Mouse (Mus musculus): ENCODE measurements around the gene Ciita. TPM values are rescaled to one million over a fixed set of nuclear protein-coding genes. Genes with fewer than 3 reads are reported as not detected.

Gene Ciita
- polyA plus RNA-seq, 1 experiment from 2014 or later = 0.49 TPM

DNA sequence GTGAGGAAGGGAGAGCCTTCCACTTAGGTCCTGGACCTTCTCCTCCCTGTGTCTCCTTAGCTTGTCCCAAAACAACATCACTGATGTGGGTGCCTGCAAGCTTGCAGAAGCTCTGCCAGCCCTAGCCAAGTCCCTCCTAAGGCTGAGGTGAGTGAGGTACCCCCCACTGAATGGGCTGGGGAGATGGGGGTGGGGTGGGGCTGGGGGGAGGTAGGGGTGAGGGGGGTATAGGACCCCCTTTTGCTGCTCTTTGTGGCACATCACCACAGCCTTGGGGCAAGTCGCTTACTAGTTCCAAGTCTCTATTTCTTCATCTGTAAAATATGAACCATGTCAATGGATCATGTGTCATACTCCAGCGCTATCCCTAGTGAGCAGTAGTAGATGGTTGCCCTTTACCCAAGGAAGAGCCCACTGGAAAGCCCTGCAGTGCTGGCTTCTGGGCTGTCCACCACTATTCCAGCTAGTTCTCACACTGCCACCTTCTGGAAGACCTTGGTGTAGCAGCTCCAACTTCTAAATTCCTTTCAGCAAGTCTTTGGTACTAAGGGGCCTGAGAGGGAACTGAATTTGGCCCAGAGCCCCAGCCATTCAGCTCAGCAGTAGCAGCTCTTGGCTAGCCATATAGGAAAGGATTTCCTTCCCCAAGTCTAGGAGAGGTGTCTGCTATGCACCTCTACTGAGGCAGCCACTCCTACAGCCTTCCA is 41.2 kb downstream of the Ciita start:
- H3K4me1 ChIP-seq (ENCODE audit: control insufficient read depth, insufficient read depth, low read length) = no peaks in the 10 kb centered on the region
- WGBS = 47% methylated on average over 2 of the region's 2 CpGs
- no peak overlapping the region for H3K27ac ChIP-seq (ENCODE audit: low read length)
- H3K4me2 ChIP-seq (ENCODE audit: low read depth, low read length) = no peak overlapping the region
- no peaks in the 10 kb centered on the region for H3K27me3 ChIP-seq (ENCODE audit: control insufficient read depth, insufficient read depth, low read length)
- no peak overlapping the region for H3K4me3 ChIP-seq (replicated peaks; ENCODE audit: low read length)
- H3K9ac ChIP-seq (ENCODE audit: low read length) = no peak overlapping the region
- H3K9me3 ChIP-seq (replicated peaks; ENCODE audit: control insufficient read depth, low read length) = no peaks in the 10 kb centered on the region
- no peaks in the 10 kb centered on the region for H3K36me3 ChIP-seq (ENCODE audit: control insufficient read depth, insufficient read depth, low read length)
- peak; percentile 43 for ATAC-seq (ENCODE audit: insufficient read depth, low FRiP score)

DNA sequence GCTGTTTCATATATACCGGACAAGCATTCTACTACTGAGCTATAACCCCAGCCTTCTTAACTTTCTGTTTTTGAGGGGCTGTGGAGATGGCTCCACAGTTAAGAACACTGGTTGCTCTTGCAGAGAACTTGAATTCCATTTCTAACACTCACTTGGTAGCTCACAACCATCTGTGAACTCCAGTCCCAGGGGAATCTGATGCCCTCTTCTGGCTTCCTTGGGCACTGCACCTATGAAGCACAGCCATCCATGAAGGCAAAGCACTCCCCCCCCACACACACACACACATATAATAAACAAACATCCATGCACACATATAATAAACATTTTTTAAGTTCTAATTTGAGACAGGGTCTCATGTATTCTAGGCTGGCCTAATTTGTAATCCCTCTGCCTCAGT is 43.0 kb downstream of the Ciita start:
- H3K36me3 ChIP-seq (ENCODE audit: control insufficient read depth, insufficient read depth, low read length) = no peaks in the 10 kb centered on the region
- H3K4me2 ChIP-seq (ENCODE audit: low read depth, low read length) = no peak overlapping the region
- no peaks in the 10 kb centered on the region for H3K4me1 ChIP-seq (ENCODE audit: control insufficient read depth, insufficient read depth, low read length)
- H3K27me3 ChIP-seq (ENCODE audit: control insufficient read depth, insufficient read depth, low read length) = no peaks in the 10 kb centered on the region
- ATAC-seq (ENCODE audit: insufficient read depth, low FRiP score) = no peak
- no peaks in the 10 kb centered on the region for H3K9me3 ChIP-seq (replicated peaks; ENCODE audit: control insufficient read depth, low read length)
- WGBS = 100% methylated on average over 1 of the region's 1 CpGs
- H3K27ac ChIP-seq (ENCODE audit: low read length) = no peak overlapping the region
- H3K9ac ChIP-seq (ENCODE audit: low read length) = no peak overlapping the region
- no peak overlapping the region for H3K4me3 ChIP-seq (replicated peaks; ENCODE audit: low read length)

DNA sequence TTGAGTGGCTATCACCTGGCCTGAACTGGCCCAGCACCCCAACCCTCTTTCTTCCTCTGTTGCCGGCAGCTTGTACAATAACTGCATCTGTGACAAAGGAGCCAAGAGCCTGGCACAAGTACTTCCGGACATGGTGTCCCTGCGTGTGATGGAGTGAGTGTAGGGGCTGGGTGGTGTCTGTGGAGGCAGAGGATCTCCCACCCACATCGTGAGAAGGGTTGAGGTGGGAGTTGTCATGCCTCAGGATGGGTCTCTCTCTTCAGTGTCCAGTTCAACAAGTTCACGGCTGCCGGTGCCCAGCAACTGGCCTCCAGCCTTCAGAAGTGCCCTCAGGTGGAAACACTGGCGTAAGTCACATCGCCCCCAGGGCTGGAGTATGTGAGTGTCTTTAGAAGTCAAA is 43.8 kb downstream of the Ciita start:
- Histone ChIP-seq H3K4me1 (ENCODE audit: control insufficient read depth, insufficient read depth, low read length) (no peaks in the 10 kb centered on the region), H3K36me3 (ENCODE audit: control insufficient read depth, insufficient read depth, low read length) (no peaks in the 10 kb centered on the region), H3K9me3 (replicated peaks; ENCODE audit: control insufficient read depth, low read length) (no peaks in the 10 kb centered on the region), H3K27me3 (ENCODE audit: control insufficient read depth, insufficient read depth, low read length) (no peaks in the 10 kb centered on the region), H3K27ac (ENCODE audit: low read length) (no peak overlapping the region), H3K4me3 (replicated peaks; ENCODE audit: low read length) (no peak overlapping the region), H3K4me2 (ENCODE audit: low read depth, low read length) (no peak overlapping the region), H3K9ac (ENCODE audit: low read length) (no peak overlapping the region)
- 86% methylated on average over 8 of the region's 8 CpGs for WGBS
- ATAC-seq (ENCODE audit: insufficient read depth, low FRiP score) = no peak

GRCm38 (mm10) chr16:10524866-10525609 is 45.2 kb downstream of the Ciita start:
- no peak for ATAC-seq (ENCODE audit: insufficient read depth, low FRiP score)
- Histone ChIP-seq H3K4me2 (ENCODE audit: low read depth, low read length) (no peak overlapping the region), H3K9ac (ENCODE audit: low read length) (no peak overlapping the region), H3K36me3 (ENCODE audit: control insufficient read depth, insufficient read depth, low read length) (0 out of 2 replicates have a peak, but pooled peaks cover 4% of the 10 kb centered on the region), H3K4me1 (ENCODE audit: control insufficient read depth, insufficient read depth, low read length) (no peaks in the 10 kb centered on the region), H3K9me3 (replicated peaks; ENCODE audit: control insufficient read depth, low read length) (no peaks in the 10 kb centered on the region), H3K4me3 (replicated peaks; ENCODE audit: low read length) (no peak overlapping the region), H3K27me3 (ENCODE audit: control insufficient read depth, insufficient read depth, low read length) (no peaks in the 10 kb centered on the region), H3K27ac (ENCODE audit: low read length) (no peak overlapping the region)
- 77% methylated on average over 4 of the region's 4 CpGs for WGBS

DNA sequence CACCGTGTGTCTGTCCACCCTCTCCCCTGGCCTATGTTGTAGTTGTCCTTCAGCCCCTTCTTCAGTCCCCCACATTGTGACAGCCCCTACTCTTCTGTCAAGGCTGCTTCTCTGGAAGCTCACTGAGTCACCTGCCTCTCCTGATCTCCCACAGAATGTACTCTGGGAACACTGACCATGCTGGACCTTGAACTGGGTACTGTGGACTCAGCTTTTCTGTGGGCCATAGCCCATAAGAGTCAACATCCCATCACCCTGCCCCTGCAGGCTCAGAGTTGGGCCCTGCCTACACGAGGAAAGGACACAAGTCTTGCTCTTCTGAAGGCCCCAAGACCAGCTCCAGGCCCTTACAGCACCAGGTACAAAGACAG is 45.7 kb downstream of the Ciita start:
- Histone ChIP-seq H3K27me3 (ENCODE audit: control insufficient read depth, insufficient read depth, low read length) (no peaks in the 10 kb centered on the region), H3K4me3 (replicated peaks; ENCODE audit: low read length) (no peak overlapping the region), H3K4me2 (ENCODE audit: low read depth, low read length) (no peak overlapping the region), H3K9me3 (replicated peaks; ENCODE audit: control insufficient read depth, low read length) (no peaks in the 10 kb centered on the region), H3K36me3 (ENCODE audit: control insufficient read depth, insufficient read depth, low read length) (0 out of 2 replicates have a peak, but pooled peaks cover 4% of the 10 kb centered on the region), H3K9ac (ENCODE audit: low read length) (no peak overlapping the region), H3K4me1 (ENCODE audit: control insufficient read depth, insufficient read depth, low read length) (no peaks in the 10 kb centered on the region), H3K27ac (ENCODE audit: low read length) (no peak overlapping the region)
- WGBS = 59% methylated on average over 2 of the region's 2 CpGs
- ATAC-seq (ENCODE audit: insufficient read depth, low FRiP score) = no peak

- no peaks in the 10 kb centered on the region for H3K27me3 ChIP-seq (ENCODE audit: control insufficient read depth, insufficient read depth, low read length)
- ATAC-seq (ENCODE audit: insufficient read depth, low FRiP score) = no peak
- no peak overlapping the region for H3K4me3 ChIP-seq (replicated peaks; ENCODE audit: low read length)
- WGBS = 80% methylated on average over 6 of the region's 6 CpGs
- no peaks in the 10 kb centered on the region for H3K4me1 ChIP-seq (ENCODE audit: control insufficient read depth, insufficient read depth, low read length)
- H3K4me2 ChIP-seq (ENCODE audit: low read depth, low read length) = no peak overlapping the region
- no peak overlapping the region for H3K27ac ChIP-seq (ENCODE audit: low read length)
- H3K9me3 ChIP-seq (replicated peaks; ENCODE audit: control insufficient read depth, low read length) = no peaks in the 10 kb centered on the region
- 0 out of 2 replicates have a peak, but pooled peaks cover 4% of the 10 kb centered on the region for H3K36me3 ChIP-seq (ENCODE audit: control insufficient read depth, insufficient read depth, low read length)
- no peak overlapping the region for H3K9ac ChIP-seq (ENCODE audit: low read length)
Observed at GRCm38 (mm10) chr16:10527046-10527644, 47.3 kb downstream of the Ciita start.

GRCm38 (mm10) chr16:10528382-10528781 is 48.5 kb downstream of the Ciita start:
- Histone ChIP-seq H3K36me3 (ENCODE audit: control insufficient read depth, insufficient read depth, low read length) (0 out of 2 replicates have a peak, but pooled peaks cover 4% of the 10 kb centered on the region), H3K27ac (ENCODE audit: low read length) (no peak overlapping the region), H3K4me3 (replicated peaks; ENCODE audit: low read length) (no peak overlapping the region), H3K9me3 (replicated peaks; ENCODE audit: control insufficient read depth, low read length) (no peaks in the 10 kb centered on the region), H3K9ac (ENCODE audit: low read length) (no peak overlapping the region), H3K27me3 (ENCODE audit: control insufficient read depth, insufficient read depth, low read length) (no peaks in the 10 kb centered on the region), H3K4me1 (ENCODE audit: control insufficient read depth, insufficient read depth, low read length) (no peaks in the 10 kb centered on the region), H3K4me2 (ENCODE audit: low read depth, low read length) (no peak overlapping the region)
- no peak for ATAC-seq (ENCODE audit: insufficient read depth, low FRiP score)
- WGBS = 90% methylated on average over 3 of the region's 3 CpGs

GRCm38 (mm10) chr16:10530179-10530578 is 50.3 kb downstream of the Ciita start:
- no peaks in the 10 kb centered on the region for H3K9me3 ChIP-seq (replicated peaks; ENCODE audit: control insufficient read depth, low read length)
- no peak overlapping the region for H3K9ac ChIP-seq (ENCODE audit: low read length)
- H3K27me3 ChIP-seq (ENCODE audit: control insufficient read depth, insufficient read depth, low read length) = no peaks in the 10 kb centered on the region
- H3K4me3 ChIP-seq (replicated peaks; ENCODE audit: low read length) = no peak overlapping the region
- H3K4me2 ChIP-seq (ENCODE audit: low read depth, low read length) = no peak overlapping the region
- no peak overlapping the region for H3K27ac ChIP-seq (ENCODE audit: low read length)
- 0 out of 2 replicates have a peak, but pooled peaks cover 4% of the 10 kb centered on the region for H3K36me3 ChIP-seq (ENCODE audit: control insufficient read depth, insufficient read depth, low read length)
- WGBS = 68% methylated on average over 4 of the region's 4 CpGs
- H3K4me1 ChIP-seq (ENCODE audit: control insufficient read depth, insufficient read depth, low read length) = no peaks in the 10 kb centered on the region
- no peak for ATAC-seq (ENCODE audit: insufficient read depth, low FRiP score)

DNA sequence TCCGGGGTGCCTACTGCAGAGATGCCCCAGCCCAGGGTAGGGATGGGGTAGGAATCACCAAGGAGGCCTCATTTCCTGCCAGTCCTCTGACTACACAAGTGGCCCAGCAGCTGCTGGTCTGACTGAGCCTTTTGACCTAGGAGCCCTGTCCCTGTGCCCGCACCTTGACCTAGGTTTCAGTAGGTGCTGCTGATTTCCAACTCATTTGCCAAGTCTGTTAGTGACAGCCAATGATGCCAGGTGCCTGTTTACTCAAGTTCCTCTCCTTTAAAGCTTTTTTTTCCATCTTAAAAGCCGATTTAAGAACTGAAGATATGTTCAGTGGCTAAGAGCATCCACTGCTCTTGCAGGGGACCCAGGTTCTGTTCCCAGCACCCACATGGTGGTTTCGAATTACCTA is 53.9 kb downstream of the Ciita start:
- Histone ChIP-seq H3K4me1 (ENCODE audit: control insufficient read depth, insufficient read depth, low read length) (no peaks in the 10 kb centered on the region), H3K4me2 (ENCODE audit: low read depth, low read length) (no peak overlapping the region), H3K36me3 (ENCODE audit: control insufficient read depth, insufficient read depth, low read length) (0 out of 2 replicates have a peak, but pooled peaks cover 4% of the 10 kb centered on the region), H3K9ac (ENCODE audit: low read length) (no peak overlapping the region), H3K9me3 (replicated peaks; ENCODE audit: control insufficient read depth, low read length) (no peaks in the 10 kb centered on the region), H3K27me3 (ENCODE audit: control insufficient read depth, insufficient read depth, low read length) (no peaks in the 10 kb centered on the region), H3K4me3 (replicated peaks; ENCODE audit: low read length) (no peak overlapping the region), H3K27ac (ENCODE audit: low read length) (no peak overlapping the region)
- ATAC-seq (ENCODE audit: insufficient read depth, low FRiP score) = no peak
- 85% methylated on average over 4 of the region's 4 CpGs for WGBS
